Comparison of ENCODE assay signal across 8 mouse cellular contexts in the genomic region with DNA sequence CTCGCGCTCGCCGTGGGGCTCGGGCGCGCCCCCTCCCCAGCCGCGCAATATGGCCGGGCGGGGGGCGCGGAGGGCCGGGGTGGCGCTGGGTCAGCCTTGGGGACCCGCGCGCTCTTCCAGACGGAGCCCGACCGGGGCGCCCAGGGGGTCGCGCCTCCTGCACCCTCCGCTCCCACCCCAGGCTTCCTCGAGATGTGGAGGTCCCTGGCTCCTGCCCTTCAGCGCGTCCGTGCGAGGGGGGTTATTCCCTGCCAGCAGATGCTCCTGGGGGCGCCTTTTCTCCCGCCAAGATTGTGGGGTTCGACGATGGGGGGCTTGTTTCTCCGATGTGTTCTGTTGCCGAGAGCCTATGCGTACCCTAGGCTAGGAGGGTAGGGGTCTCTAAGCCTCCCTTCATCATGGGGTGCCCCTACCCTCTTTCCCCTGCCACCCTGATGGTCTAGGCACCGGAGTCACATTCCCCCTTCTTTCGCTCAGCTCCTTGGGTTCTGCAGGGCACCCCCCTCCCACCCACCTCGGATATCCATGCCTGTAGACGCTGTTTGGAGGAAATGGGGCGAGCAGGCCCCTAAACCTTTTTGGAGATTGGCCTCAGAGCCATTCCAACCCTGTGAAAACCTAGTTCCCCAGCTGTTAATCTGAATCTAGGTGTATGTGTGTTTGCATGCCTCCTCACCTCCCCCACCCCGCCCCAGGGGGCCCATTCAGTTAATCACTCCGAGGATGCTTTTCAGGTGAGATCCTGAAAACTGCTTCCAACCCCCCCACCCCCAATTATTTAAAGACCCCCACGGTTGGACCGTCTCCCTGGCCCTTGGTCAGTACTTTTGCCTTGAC. TPM values are rescaled to one million over a fixed set of nuclear protein-coding genes. Genes with fewer than 3 reads are reported as not detected.
A peak's percentile ranks its signal among the peaks of the same experiment; 100 is the strongest.
DNase-seq lines count a peak whose midpoint lies in the region; ATAC-seq and TF ChIP-seq lines count a peak whose summit lies in the region.

No protein-coding gene starts in this region.

- no peak for TF ChIP-seq CTCF in kidney, adult 2 months (conservative IDR thresholded peaks at IDR 0.05; ENCODE audit: insufficient read depth, insufficient read length, low read depth, low read length)
- TF ChIP-seq CTCF in small intestine, adult 2 months (IDR thresholded peaks at IDR 0.05; ENCODE audit: extremely low read depth, insufficient read length, insufficient replicate concordance, low read depth, low read length) = no peak

- ATAC-seq in cerebellum, adult (ENCODE audit: insufficient number of reproducible peaks, low FRiP score, low TSS enrichment) = 0 out of 2 replicates have a peak, but pooled peaks have one; percentile 31
- ATAC-seq in heart, embryonic 12.5 days (ENCODE audit: insufficient number of reproducible peaks, low FRiP score) = peak; percentile 9
- ATAC-seq in limb, embryonic 14.5 days (ENCODE audit: low FRiP score, low read depth) = peak; percentile 51

- peaks cover 13% of the 10 kb centered on the region for H3K4me1 ChIP-seq in kidney, adult 2 months (ENCODE audit: control insufficient read depth, insufficient read depth, low read length)
- peaks cover 54% of the 10 kb centered on the region for H3K4me1 ChIP-seq in heart, embryonic 12.5 days (replicated peaks)
- H3K4me1 ChIP-seq in limb, embryonic 14.5 days (ENCODE audit: control insufficient read depth, insufficient read depth, low read length) = peaks cover 40% of the 10 kb centered on the region
- H3K4me1 ChIP-seq in small intestine, adult 2 months (ENCODE audit: control insufficient read depth, insufficient read depth, insufficient read length, low read length) = peaks cover 12% of the 10 kb centered on the region

- peak overlapping the region; percentile 67 for H3K27ac ChIP-seq in kidney, adult 2 months (ENCODE audit: insufficient read depth, low read depth, low read length)
- peak overlapping the region; percentile 58 for H3K27ac ChIP-seq in heart, embryonic 12.5 days (ENCODE audit: poor library complexity, severe bottlenecking)
- peak overlapping the region; percentile 58 for H3K27ac ChIP-seq in limb, embryonic 14.5 days (replicated peaks; ENCODE audit: low read depth, low read length)
- peak overlapping the region; percentile 86 for H3K27ac ChIP-seq in small intestine, adult 2 months (ENCODE audit: insufficient read depth, low read depth, low read length)

- no peak for DNase-seq in kidney, adult 2 months
- DNase-seq in kidney, adult 11 months = no peak
- no peak for DNase-seq in limb, embryonic 14.5 days (ENCODE audit: low spot score)
- DNase-seq in frontal cortex, postnatal 25 days (ENCODE audit: low spot score in 2 of 2) = no peak
- DNase-seq in frontal cortex, postnatal 10 days (ENCODE audit: low spot score in 2 of 2) = no peak

- peak overlapping the region; percentile 98 for H3K4me2 ChIP-seq in heart, embryonic 12.5 days
- peak overlapping the region; percentile 94 for H3K4me2 ChIP-seq in limb, embryonic 14.5 days (replicated peaks; ENCODE audit: low read depth, low read length, severe bottlenecking)

- WGBS in kidney, adult 2 months = 1% methylated on average over 40 of the region's 46 CpGs
- 1% methylated on average over 26 of the region's 46 CpGs for WGBS in heart, embryonic 12.5 days
- WGBS in limb, embryonic 14.5 days = under 1% methylated on average over 28 of the region's 46 CpGs
- 2% methylated on average over 46 of the region's 46 CpGs for WGBS in small intestine, adult 2 months

- no peaks in the 10 kb centered on the region for H3K27me3 ChIP-seq in kidney, adult 2 months (replicated peaks; ENCODE audit: control insufficient read depth, insufficient read depth, low read length)
- H3K27me3 ChIP-seq in heart, embryonic 12.5 days (replicated peaks) = no peaks in the 10 kb centered on the region
- H3K27me3 ChIP-seq in limb, embryonic 14.5 days (ENCODE audit: control insufficient read depth, insufficient read depth, low read length) = no peaks in the 10 kb centered on the region
- H3K27me3 ChIP-seq in small intestine, adult 2 months (ENCODE audit: control insufficient read depth, insufficient read depth, low read length) = no peaks in the 10 kb centered on the region

- no peaks in the 10 kb centered on the region for H3K36me3 ChIP-seq in kidney, adult 2 months (ENCODE audit: control insufficient read depth, insufficient read depth, low read length)
- H3K36me3 ChIP-seq in heart, embryonic 12.5 days = no peaks in the 10 kb centered on the region
- no peaks in the 10 kb centered on the region for H3K36me3 ChIP-seq in limb, embryonic 14.5 days (ENCODE audit: control insufficient read depth, insufficient read depth, low read length)
- H3K36me3 ChIP-seq in small intestine, adult 2 months (ENCODE audit: control insufficient read depth, insufficient read depth, low read length) = no peaks in the 10 kb centered on the region; the same call in 1 of the 2 replicates

- H3K9me3 ChIP-seq in heart, embryonic 12.5 days (replicated peaks) = no peaks in the 10 kb centered on the region
- no peaks in the 10 kb centered on the region for H3K9me3 ChIP-seq in limb, embryonic 14.5 days (ENCODE audit: control insufficient read depth, low read length)

- H3K9ac ChIP-seq in heart, embryonic 12.5 days = peak overlapping the region; percentile 98
- H3K9ac ChIP-seq in limb, embryonic 14.5 days (ENCODE audit: low read depth, low read length, severe bottlenecking) = peak overlapping the region; percentile 91

- TF ChIP-seq POLR2A in kidney, adult 2 months (IDR thresholded peaks at IDR 0.05; ENCODE audit: low read depth, low read length) = no peak
- TF ChIP-seq POLR2A in limb, embryonic 14.5 days (IDR thresholded peaks at IDR 0.05; ENCODE audit: borderline replicate concordance, extremely low read depth, insufficient read depth, insufficient read length) = no peak
- no peak for TF ChIP-seq POLR2A in small intestine, adult 2 months (IDR thresholded peaks at IDR 0.05; ENCODE audit: low read depth, low read length)

- peak overlapping the region; percentile 69 for H3K4me3 ChIP-seq in kidney, adult 2 months (ENCODE audit: insufficient read depth, low read depth, low read length)
- peak overlapping the region; percentile 94 for H3K4me3 ChIP-seq in heart, embryonic 12.5 days
- H3K4me3 ChIP-seq in limb, embryonic 14.5 days (replicated peaks; ENCODE audit: low read length) = peak overlapping the region; percentile 89
- H3K4me3 ChIP-seq in small intestine, adult 2 months (ENCODE audit: low read depth, low read length) = peak overlapping the region; percentile 99

RNA-seq across cellular contexts. Expression of a gene that starts 0.6 kb away (rescaled TPM):
- 37.0 and 37.2 TPM in 2 replicates for polyA plus RNA-seq in kidney, adult 2 months (2012; rRNA removed)
- 6.8 TPM in 2 replicates for polyA plus RNA-seq in heart, embryonic 12.5 days (2016; fragmentation: Nextera tagmentation; extraction: Ambion mirVana)
- polyA plus RNA-seq in limb, embryonic 14.5 days (2012; rRNA removed) = 27.2 and 32.8 TPM in 2 replicates
- 12.3 and 12.9 TPM in 2 replicates for polyA plus RNA-seq in limb, embryonic 14.5 days (2014; fragmentation: Nextera tagmentation; extraction: Ambion mirVana)
- 21.5 and 46.0 TPM in 2 replicates for polyA plus RNA-seq in small intestine, adult 2 months (2012; rRNA removed)

RNA-seq across cellular contexts. Expression of a gene that starts 46.2 kb away (rescaled TPM):
- 33.4 and 34.1 TPM in 2 replicates for polyA plus RNA-seq in kidney, adult 2 months (2012; rRNA removed)
- 3.1 and 3.6 TPM in 2 replicates for polyA plus RNA-seq in heart, embryonic 12.5 days (2016; fragmentation: Nextera tagmentation; extraction: Ambion mirVana)
- 16.1 and 17.8 TPM in 2 replicates for polyA plus RNA-seq in limb, embryonic 14.5 days (2012; rRNA removed)
- 8.2 and 10.2 TPM in 2 replicates for polyA plus RNA-seq in limb, embryonic 14.5 days (2014; fragmentation: Nextera tagmentation; extraction: Ambion mirVana)
- polyA plus RNA-seq in small intestine, adult 2 months (2012; rRNA removed) = 19.6 and 35.5 TPM in 2 replicates

RNA-seq across cellular contexts. Expression of a gene that starts 49.5 kb away (rescaled TPM):
- polyA plus RNA-seq in kidney, adult 2 months (2012; rRNA removed) = 6.2 and 7.0 TPM in 2 replicates
- 6.6 and 7.3 TPM in 2 replicates for polyA plus RNA-seq in heart, embryonic 12.5 days (2016; fragmentation: Nextera tagmentation; extraction: Ambion mirVana)
- polyA plus RNA-seq in limb, embryonic 14.5 days (2012; rRNA removed) = 20.5 and 25.8 TPM in 2 replicates
- polyA plus RNA-seq in limb, embryonic 14.5 days (2014; fragmentation: Nextera tagmentation; extraction: Ambion mirVana) = 7.4 and 7.5 TPM in 2 replicates
- 7.3 and 8.5 TPM in 2 replicates for polyA plus RNA-seq in small intestine, adult 2 months (2012; rRNA removed)

RNA-seq across cellular contexts. Expression of a gene that starts 59.0 kb away (rescaled TPM):
- polyA plus RNA-seq in kidney, adult 2 months (2012; rRNA removed) = not detected in 2 replicates
- polyA plus RNA-seq in heart, embryonic 12.5 days (2016; fragmentation: Nextera tagmentation; extraction: Ambion mirVana) = not detected in 2 replicates
- polyA plus RNA-seq in limb, embryonic 14.5 days (2012; rRNA removed) = not detected in 2 replicates
- polyA plus RNA-seq in limb, embryonic 14.5 days (2014; fragmentation: Nextera tagmentation; extraction: Ambion mirVana) = not detected in 2 replicates
- not detected in 2 replicates for polyA plus RNA-seq in small intestine, adult 2 months (2012; rRNA removed)
